Mouse (Mus musculus) adrenal gland, adult 18-20 months (tissue): ENCODE measurements around the gene Bet1l. TPM values are rescaled to one million over a fixed set of nuclear protein-coding genes. Genes with fewer than 3 reads are reported as not detected.
"Not testable (repeated sequence)": the region's sequence is repeated elsewhere in the genome, so short reads cannot be mapped to it uniquely, and the experiment has no call there.

ENCODE experiments used
- DNase-seq, 2 experiments: peaks; one replicate each; pipeline ENCODE4 v3.0.0; 2021 to 2022; ENCODE audit warnings: low spot score in 2 of 2
- long read RNA-seq, 2 experiments: library from polyadenylated mRNA; stranded (forward); transcript quantifications; one replicate each; pipeline ENCODE4 v2.0.0; 2021
- total RNA-seq, 2 experiments: library from RNA; stranded (reverse); gene quantifications; 1 replicate in 1 of 2; 2 replicates in 1 of 2; pipeline ENCODE4 v1.2.3; 2021

Bet1l gene
- total RNA-seq, result 10 to 100 TPM; 37.8 to 42.8 TPM
- long read RNA-seq, experiment 1, transcript Bet1l-201 (4 exons, 2,268 nt), result major isoform, 35 of 46 reads
- long read RNA-seq, experiment 1, partial matches to known transcripts, result 7 of 46 reads
- long read RNA-seq, experiment 1, other reads (novel, unspliced or antisense), result 1 of 46 reads
- long read RNA-seq, experiment 2, transcript Bet1l-201 (4 exons, 2,268 nt), result major isoform, 81 of 93 reads
- long read RNA-seq, experiment 2, partial matches to known transcripts, result 5 of 93 reads
- long read RNA-seq, experiment 2, other reads (novel, unspliced or antisense), result 2 of 93 reads

DNA sequence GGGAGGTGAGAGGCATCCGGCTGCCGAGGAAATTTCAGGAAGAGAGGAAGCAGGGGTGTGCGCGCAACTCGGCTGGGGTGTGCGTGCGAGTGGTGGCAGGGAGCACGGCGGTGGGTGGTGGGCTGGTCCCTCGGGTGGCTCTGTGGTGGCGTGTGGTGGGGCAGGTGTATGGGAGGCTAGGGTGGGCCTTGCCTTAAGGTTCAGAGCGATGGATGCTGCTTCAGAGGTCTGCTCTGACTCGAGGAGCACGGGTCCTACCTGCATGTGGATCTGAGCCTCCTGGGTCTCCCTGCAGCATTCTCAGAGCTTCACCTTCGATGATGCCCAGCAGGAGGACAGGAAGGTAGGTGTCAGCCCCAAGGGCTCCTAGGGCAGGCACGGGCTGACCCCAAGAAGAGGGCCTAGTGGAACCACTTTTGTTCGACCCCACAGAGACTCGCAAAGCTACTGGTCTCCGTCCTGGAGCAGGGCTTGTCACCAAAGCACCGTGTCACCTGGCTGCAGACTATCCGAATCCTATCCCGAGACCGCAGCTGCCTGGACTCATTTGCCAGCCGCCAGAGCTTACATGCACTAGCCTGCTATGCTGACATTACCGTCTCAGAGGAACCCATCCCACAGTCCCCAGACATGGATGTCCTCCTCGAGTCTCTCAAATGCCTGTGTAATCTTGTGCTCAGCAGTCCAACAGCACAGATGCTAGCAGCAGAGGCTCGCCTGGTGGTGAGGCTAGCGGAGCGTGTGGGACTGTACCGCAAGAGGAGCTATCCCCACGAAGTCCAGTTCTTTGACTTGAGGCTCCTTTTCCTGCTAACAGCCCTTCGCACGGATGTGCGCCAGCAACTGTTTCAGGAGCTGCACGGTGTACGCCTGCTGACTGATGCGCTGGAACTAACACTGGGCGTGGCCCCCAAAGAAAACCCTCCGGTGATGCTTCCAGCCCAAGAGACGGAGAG is at the start of gene Bet1l:
Gene Bet1l, minus strand, starts transcription at position 28 of the 956 bp plus-strand sequence.
- no peak for DNase-seq

DNA sequence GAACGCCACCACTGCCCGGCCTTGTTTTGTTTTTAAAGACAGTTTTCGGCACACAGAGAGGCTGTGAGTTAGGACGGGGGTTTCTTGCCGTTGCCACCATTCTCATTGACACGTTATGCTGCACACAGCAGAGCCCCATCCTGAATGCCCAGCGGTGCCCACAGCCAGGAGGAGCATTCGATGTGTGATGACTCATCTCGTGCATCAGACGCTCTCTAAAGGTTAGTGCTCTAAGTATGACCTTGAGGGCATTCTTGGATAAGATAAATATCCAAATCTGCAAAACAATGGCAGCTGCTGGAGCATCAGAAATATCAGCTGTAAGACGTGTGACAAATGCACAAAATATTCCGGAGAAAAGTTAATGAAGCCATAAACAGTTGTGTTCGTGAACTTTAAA is 49.8 kb upstream of the Bet1l start:
- DNase-seq, result peak; percentile 33 to 34

DNA sequence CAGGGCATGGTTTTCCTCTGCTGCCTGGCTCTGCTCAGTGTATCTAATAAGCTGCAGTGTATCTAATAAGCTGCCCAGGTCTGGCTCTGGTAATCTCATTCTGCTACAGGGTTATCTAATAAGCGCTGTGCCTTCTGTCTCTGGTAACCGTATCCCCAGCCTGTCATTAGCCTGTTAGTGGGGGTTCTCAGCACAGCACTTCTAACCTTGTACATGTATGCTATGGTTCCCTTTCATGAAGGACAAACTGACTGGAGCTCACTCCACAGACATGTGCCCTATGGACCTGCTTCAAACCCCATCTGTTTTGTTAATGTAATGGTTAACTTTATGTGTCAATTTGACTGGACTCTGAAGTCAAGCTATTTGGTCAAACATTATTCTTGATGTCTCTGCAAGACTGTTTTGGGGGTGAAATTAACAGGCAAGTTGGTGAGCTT is 48.3 kb upstream of the Bet1l start:
- no peak for DNase-seq

DNA sequence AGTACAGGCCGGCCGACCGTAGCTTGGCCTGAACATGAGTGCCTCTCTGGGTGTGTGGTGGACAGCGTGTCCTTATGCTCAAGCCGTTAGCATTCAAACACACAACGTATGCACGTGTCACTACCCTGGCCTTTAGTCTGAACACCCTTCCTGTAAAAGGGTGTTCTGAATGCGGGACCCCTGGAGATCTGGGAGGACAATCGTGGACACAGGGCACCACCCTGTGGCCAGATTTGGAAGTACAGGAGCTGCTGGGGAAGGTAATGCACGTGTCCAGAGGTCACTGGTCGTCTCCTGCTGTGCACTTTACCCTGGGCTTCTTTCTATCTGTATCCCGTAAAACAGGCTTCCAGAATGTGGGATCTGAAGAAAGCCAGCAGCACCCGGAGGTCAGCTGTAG is 45.8 kb upstream of the Bet1l start:
- peak; percentile 82 to 90 for DNase-seq

DNA sequence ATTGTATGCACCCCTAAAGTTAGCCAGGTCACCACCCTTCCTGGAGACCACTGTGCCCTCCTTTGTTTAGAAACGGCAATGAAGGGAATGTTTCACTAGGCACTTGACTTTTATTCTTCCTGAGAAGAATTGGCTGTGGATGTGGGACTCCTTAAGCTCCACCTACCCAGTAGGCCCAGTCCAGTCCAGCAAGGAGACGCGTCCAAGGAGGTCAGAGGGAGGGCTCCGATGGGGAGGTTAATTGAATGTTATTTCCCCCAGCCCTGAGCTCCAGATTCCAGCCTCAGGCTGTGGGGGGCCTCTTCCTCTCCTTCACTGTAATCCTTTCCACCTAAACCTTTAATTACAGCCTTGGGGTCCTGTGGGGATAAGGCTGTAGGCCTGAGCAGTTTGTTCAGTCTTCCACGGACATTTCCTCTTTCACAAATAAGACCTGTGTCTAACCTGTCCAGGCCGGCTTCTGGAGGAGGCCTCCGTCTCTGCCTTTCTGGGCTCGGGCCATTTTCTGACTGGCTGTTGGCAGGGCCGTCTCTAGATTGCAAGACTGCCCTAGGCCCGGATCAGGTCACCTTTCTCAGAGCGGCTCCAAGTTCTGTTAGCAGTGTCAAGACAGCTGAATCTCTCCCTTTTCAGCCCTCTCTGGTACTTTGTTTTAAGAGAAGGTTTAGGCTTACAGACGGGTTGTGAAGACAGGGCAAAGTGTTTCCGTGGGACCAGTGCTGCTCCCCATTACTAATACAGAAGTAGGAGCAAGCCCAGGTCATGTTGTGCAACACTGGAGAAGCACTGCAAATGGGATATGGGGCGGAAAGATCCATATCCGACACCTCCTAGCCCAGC is 44.9 kb upstream of the Bet1l start:
- no peak for DNase-seq

DNA sequence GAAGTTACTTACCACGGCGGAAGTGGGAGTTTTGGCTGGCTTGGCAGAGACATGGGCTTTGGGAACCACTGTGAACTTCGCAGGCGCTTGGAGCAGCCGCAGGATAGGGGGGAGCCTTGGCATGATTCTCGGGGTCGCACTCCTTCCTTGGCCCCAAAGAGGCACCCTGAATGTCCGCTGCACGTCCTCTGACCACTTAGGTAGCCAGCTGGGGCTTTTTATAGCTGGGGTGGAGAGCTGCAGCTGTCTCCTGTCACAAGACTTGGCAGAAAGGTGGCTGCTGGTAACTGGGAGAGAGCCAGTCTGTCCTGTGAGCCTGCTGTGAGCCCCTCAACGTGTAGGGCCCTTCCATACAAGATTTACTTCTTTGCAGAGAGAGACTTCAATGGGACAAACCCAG is 42.8 kb upstream of the Bet1l start, which contains the start of gene Cox8b:
Gene Cox8b, minus strand, starts transcription at position 227 of the 400 bp plus-strand sequence.
- no peak for DNase-seq

DNA sequence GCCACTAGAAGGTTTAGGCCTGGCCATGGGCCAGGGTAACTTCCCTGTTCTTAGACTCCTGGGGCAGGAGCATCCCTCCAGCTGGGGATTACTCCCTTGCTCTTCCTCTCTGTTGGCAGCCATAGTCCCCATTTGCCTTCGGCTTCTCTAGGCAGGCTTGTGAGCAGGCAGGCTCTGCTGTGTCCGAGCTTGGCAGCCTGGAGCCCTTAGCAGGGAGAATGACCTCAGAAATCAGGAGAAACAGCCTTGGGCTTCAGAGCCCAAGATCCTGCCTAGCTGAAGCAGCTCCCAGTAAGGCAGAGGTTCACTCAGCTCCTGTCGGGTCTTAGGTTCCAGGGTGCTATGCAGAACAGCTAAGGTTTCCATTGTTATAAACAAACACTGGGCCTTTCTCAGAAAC is 41.7 kb upstream of the Bet1l start:
- no peak for DNase-seq

DNA sequence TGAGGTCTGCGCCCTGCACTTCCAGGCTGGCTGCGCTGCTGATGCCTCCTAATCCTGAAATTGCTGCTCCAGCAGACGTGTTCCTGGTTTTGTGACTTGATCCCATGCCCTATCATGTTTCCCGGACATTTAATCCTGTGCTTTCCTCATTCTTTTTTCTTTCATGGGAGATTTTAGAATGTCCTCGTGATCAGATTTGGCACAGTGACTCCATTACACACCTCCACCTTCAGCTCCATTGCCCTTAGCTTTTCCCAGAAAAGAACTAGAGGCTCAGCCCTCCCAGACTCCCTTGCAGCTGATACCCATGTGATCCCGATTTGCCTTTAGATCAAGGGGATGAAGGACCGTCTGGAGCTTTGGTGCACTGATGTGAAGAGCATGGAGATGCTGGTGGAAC is 40.5 kb upstream of the Bet1l start:
- DNase-seq, result no peak

DNA sequence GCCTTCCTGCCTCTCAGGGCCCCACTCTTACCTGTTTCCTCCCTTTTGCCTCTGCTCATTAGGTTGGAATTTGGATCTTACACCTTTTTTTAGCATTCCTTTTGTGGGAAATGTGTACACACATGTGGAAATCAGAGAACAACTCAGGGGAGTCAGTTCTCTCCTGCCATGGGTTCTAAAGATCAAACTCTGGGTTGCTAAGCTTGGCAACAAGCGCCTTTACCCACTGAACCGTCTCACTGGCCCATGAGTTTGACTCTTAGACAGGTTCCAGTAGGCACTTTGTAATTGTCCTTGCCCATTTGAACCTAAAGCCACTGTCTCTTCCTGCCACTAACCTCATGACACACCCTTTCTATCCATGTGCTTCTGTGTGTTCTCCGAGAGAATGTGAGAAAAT is 37.2 kb upstream of the Bet1l start:
- no peak for DNase-seq

DNA sequence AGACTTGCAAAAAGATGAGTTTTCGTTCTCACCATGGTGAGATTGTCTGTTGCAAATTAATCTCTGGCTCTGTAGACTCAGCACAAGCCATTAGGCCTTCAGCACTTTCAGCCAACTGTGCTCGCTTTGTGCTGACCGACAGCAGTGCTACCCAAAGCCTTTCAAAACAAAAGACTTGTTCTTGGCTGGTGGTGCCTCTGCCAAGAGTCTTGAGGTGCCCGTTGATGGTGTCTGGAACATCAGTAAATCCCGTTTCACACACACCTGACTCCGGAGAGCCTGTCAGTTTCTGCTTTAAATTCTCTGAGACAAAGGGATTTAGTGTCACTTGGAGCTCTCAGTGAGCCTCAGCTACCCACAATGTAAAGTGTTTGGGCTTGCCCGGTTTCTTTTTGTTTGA is 36.7 kb upstream of the Bet1l start:
- DNase-seq, result no peak

DNA sequence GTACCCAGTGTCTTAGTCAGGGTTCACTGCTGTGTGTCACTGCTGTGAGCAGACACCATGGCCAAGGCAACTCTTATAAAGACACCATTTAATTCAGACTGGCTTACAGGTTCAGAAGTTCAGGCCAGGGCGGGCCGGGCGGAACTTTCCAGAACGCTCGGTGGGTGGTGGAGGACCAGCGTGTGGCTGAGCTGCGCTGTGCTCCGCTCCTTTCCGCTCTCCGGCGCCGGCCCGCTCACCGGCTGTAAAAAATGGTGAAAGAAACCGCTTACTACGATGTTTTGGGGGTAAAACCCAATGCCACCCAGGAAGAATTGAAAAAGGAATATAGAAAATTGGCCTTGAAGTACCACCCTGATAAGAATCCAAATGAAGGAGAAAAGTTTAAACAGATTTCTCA is 33.3 kb upstream of the Bet1l start:
- not testable (repeated sequence) for DNase-seq

DNA sequence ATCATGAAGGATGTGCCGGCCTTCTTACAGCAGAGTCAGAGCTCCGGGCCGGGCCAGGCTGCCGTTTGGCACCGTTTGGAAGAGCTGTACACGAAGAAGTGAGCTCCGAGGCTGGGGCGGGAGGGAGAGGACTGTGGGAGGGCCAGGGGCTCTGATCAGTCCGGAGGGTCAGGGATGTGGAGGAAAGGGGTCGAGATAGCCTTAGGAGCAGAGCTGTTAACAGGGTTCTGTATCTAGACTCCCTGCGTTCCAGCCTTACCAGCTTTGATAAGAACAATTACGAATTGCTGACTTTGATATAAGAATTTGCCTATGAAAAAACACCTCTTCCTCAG is 25.1 kb upstream of the Bet1l start:
- DNase-seq, result no peak

DNA sequence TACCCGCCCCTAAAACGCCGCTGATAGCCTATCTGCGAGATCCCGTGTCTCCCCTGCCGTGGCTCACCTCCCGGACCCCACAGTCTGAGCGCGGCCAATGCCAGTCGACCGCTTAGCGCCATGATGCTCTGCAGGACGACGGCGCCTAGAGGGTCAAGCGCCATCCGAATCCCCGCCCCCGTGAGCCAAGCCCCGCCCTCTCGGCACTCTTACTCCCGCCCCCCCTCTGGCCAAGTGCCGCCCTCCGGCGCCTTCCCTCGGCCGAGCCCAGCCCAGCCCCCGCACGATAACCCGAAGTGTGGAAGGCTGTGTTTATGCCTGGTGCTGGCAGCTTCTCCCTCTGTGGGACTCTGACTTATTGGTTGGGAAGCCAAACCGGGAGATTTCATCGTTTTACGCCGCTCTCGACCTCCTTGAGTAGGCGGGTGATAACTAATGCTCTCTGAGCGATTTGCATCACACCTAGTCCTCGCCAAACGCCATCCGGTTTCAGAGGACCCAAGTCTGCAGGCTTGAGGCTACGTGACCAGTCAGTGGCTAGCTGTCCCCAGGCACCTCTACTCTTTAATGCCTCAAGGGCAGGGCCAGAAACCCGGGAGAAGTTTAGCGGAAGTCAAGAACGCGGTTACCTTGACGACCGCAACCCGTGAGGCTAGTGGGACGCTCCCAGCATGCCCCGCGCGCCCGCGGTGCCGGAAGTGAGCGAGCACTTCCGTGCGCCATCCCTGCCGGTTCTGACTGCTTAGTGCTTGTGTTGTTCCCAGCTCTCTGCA is 24.5 kb upstream of the Bet1l start, which contains the start of the genes Psmd13 and Sirt3:
Gene Psmd13, plus strand, starts transcription at position 273 of the 773 bp plus-strand sequence.
Gene Sirt3, minus strand, starts transcription at position 614 of the 773 bp plus-strand sequence.
- peak; percentile 91 to 93 for DNase-seq

DNA sequence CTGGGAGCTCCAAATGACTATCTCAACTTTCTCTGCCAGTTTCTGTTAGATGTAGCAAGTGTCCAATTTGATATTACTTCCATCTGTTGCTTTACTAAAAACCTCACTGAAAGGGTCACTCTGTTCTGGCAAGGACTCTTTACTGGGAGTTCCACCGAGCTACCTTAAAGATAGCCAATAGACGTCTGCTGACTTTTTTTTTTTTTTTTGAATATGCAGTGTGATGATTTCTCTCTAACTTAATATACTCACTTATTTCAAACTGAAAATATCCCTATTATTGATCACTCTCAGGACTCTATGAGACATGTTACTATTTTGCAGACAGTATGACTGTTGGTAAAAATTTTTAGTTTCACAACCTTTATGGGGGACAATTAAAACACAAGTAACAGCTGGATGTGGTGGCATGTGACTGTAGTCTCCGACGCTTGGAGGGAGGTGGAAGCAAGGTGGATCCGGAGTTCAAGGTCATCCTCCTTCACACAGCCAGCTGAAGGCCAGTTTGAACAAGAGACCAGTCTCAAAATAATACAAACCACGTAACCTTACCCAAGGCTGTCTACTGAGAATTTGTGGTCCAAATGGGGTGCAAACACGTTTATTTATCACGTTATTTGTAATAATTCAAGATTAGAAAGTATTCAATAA is 23.6 kb upstream of the Bet1l start:
- DNase-seq, result no peak

DNA sequence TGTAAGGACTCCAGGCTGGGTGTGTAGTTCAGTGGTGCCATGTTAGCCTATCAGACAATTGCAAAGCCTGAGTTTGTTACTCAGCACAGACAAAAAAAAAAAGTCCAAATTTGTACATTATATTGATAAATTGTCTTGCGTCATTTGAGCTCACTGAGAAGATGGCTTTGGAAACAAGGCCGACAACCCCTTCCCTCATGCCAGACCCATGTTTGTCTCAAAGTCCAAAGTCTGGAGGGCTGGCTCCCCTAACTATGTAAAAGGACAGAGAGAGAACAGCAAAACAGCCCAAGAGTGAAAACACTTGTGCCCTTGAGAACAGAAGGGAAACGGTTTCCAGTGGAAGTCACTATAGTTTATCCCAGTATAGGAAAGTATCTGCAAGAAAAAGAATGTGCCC is 23.0 kb upstream of the Bet1l start:
- DNase-seq, result no peak

DNA sequence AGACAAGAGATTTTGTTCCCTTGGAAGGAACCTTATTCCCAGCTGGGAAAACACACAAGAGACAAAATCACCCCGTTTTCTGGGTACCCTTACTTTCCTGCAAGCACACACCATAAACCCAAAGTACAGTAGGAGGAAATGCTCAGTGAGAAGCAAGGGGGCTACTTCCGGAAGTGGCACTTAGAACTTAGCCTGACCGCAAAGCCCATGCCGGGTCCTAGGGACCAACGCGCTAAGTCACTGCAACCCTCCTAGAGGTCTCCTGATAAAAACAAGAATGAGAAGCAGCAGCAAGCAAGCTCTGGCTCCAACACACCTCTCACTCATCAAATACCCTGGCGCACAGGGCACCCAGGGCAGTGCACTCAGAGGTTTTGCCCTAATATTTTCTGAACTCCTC is 22.0 kb upstream of the Bet1l start:
- DNase-seq, result no peak

DNA sequence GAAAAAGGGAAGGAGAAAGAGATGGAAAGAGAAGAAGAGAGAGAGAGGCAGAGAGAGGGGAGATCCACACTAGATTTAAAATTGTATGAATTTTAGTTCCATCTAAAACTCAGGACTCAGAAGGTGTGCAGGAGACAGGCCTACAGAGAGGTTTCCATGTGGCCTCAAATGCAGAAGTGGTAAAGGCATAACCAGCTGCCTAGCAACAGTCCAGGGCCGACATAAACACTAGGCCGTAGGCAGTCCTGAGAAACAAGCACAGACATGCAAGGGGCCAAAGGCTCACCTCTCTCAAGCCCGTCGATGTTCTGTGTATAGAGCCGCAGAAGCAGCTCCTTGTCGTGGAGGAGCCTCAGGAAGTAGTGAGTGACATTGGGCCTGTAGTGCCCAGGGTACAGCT is 20.0 kb upstream of the Bet1l start:
- no peak for DNase-seq

DNA sequence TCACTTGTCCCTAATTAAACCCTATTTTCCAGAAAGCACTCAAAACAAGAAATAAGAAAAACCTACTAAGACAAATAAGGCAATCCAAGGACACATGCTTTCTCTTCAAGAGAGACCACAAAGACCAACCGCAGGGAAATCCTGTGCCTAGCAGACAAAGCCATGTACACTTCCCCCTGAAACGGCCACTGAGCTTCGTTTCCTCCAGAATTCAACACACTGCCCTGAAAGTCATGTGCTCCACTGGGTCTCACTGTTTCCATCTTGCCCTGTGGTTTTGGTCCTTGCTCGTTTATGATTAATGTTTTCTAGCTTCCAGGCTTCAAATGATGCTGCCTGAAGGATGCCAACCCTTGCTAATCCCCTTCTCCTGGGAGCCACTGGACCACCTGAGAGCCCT is 16.8 kb upstream of the Bet1l start:
- no peak for DNase-seq

DNA sequence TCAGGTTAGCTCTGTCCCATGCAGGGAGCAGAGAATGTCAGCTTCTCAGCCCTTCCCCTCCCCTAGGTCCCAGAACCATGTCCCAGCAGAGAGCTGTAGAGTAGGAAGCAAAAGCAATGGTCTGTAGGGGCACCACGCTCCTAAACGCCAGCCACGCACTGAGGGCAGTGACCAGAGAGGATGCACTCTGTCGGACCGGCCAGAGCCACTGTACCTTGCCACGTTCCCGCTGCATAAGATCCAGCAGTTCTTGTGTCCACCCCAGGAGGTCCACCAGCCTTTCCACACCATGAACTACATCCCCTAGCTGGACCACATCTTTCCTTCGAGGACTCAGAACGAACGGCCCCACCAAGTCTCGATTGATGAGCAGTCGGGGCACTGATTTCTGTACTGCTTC is 7.4 kb upstream of the Bet1l start:
- DNase-seq, result no peak

DNA sequence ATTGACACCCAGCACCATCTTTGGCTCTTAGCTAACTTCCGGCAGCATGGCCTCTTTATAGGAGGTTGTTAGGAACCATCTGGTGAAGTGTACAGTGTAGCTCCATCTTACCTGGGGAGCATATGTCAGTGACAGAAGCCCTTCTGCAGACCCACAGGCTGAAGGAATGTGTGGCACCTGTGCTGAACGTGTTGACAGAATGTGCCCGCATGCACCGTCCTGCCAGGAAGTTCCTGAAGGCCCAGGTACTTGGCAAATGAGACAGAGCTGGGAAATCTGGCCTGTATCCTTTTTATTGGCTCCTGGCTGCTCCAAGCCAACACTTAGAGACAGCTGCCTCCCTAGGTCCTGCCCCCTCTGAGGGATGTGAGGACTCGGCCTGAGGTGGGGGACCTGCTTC is 3.4 kb upstream of the Bet1l start:
- no peak for DNase-seq
